Mouse (Mus musculus): ENCODE measurements at regions not wholly inside any gene's neighbourhood (a gene's known extent, or its start where the extent isn't known, plus 50 kb on each side); places are given as distances from the start of the nearest gene placed in this dataset.

- no peak for DNase-seq (ENCODE audit: low read depth)
These were observed 68.0 kb upstream of the Cnot2 start for GRCm38 (mm10) chr10:116649287-116649686.

- no peak for DNase-seq (ENCODE audit: low read depth)
These were observed 64.7 kb upstream of the Cnot2 start for GRCm38 (mm10) chr10:116646035-116646434.

DNA sequence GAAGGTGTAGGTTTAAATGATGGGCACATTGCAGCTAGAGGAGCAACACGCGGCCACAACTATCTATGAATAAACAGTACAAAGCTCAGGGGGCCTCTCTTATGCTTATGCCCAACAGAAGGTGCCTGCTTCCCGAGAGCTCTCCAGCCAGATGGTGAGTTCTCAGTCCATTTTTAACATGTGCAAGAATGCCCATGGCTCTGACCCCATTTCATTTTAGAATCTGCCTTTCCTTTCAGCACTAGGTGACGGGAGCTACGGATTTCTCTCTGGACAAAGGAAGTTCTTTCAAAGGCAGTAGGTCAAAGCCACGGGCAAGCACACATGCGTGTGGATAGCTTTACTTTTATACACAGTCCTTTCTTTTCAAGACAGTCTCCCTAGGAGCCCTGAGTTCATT lies 64.3 kb upstream of the Cnot2 start:
- DNase-seq (ENCODE audit: low read depth), result no peak

DNA sequence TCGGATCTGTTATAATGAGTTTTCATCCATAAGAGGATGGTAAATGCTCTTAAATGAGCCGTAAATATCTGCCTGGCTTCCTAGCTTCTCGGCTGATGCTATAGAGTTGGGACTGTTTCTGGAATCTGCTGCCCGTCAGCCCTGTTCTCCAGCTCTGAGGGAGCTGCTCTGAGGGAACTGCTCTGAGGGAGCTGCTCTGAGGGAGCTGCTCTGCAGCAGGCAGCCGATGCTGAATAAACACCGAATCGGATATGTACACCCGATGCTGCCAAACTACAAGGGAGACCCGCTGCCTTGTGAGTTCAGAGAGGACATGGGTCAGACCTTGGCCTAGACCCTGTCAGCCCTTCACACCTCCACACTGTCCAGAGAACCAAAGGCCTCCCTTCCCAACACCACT lies 63.8 kb upstream of the Cnot2 start:
- DNase-seq (ENCODE audit: low read depth), result no peak

Measured in 416B (cell line).